Mouse (Mus musculus): ENCODE results near the gene Acacb. TPM values are rescaled to one million over a fixed set of nuclear protein-coding genes. Genes with fewer than 3 reads are reported as not detected.

Gene Acacb
- total RNA-seq, 2 experiments from 2014 or later, result 138 to 166 TPM

DNA sequence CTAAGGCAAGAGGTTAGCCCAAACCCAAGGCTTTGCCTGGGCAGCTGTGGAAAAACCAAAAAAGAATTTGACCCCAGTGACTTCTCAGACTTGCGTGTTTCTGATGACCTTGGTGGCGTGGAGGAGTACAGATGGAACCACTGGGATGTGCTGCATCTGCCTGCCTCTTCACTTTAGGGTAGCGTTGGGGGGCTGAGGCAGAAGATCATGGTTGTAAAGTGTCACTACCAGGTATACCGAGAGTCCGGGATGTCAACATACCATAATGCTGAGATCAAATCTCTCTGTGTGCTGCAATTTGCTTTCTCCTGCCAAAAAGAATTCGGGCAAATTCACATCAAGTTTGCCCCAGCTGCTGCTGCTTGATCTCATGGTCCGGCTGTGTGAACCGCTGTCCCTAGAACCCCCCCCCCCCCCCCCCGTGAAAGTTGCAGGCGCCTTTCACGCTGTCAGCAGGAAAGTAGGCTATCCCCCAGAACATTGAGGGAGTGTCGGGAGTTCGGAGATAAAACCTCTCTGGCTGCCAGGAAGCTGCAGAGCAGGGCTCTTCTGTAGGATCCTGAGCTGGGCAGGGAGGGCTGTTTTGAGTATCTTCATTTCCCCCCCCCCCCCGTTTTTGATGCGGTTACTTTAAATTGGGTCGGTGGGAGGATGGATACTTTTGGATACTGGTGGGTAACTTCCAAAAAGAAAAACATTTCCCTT, 27.7 kb downstream of the Acacb start:
- DNase-seq, result no peak
- intact Hi-C loops (cut with DNase I), result no loop called here

DNA sequence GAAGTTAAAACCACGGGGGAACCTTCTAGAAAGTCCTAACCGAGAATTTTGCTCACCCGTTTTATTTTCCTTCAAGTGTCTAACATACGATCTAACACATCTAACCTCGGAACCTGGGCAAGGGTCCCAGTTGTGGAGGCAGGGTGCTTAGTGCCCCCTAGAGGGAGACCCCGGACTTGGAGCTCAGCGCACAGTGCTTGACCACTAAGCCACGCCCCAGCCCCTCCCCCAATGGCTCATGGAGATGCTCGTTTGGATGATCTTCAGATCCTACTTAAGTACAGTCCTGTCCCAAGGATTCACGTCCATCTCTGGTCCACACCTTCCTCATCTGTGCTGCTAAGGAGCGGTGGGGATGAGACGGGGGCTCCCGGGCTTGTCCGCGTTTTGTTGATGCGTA, 28.3 kb downstream of the Acacb start:
- intact Hi-C loops (cut with DNase I), result no loop called here
- peak in 1 of 2 experiments; percentile 46 for DNase-seq

DNA sequence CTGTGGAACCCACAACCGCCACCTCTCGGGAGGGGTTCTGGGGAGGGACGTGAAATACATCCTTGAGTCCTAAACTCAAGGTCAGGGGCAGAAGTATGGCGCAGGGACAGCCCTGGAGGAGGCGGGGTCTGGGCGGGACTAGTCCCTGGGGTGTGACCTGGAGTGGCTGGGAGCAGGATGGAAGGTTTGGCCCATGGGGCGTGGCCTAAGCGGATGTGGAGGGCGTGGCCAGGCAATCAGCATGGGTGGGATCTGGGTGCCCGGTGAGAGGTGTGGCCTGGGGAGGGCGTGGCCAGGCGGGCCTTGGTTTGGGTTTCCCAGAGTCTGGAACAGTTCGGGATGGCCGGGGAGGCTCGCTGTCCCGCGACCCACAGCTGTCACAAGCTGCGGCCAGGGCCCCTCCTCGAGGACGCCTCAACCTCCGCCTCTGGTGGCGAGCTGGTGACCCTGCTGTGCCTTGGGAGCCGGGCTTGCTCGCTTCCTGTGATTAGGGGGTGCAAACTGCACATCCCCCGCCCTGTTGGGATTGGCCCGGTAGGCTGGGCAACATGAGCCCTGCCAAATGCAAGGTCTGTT, 29.3 kb downstream of the Acacb start:
- DNase-seq, result peak; percentile 93 to 98
- intact Hi-C loops (cut with DNase I), result no loop called here

DNA sequence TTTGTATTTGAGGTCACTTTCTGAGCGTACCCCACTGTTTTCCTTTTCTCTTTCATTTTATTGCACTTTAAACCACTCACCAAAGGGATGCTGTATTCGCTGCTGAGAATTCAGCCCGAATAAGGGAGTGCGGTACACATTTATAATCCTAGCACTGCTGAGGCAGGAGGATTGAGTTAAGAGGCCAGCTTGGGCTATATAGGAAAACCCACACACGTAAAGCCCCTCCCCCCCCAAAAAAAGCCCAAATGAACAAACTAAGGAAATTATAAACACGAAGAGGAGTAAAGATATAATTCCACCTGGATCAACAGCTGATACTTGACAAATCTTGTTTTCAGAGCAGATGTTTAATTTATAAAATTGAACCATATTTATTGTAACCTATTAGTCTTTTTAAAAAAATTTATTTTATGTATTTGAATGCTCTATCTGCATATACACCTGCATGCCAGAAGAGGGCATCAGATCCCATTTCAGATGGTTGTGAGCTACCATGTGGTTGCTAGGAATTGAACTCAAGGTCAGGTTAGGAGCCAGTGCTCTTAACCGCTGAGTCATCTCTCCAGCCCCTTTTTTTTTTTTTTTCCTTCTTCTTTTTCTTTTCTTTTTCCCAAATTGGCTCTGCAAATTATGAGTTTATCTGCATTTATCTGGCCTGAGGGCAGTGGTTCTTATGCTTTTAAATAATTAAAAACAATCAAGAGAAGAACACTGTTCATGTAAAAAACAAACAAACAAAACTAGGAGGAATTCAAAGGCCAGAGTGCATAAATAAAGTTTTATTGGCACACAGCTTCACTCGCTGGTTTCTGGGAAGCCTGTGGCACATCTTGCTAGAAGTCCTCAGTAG, 30.4 kb downstream of the Acacb start:
- intact Hi-C loops (cut with DNase I), result no loop called here
- no peak for DNase-seq

DNA sequence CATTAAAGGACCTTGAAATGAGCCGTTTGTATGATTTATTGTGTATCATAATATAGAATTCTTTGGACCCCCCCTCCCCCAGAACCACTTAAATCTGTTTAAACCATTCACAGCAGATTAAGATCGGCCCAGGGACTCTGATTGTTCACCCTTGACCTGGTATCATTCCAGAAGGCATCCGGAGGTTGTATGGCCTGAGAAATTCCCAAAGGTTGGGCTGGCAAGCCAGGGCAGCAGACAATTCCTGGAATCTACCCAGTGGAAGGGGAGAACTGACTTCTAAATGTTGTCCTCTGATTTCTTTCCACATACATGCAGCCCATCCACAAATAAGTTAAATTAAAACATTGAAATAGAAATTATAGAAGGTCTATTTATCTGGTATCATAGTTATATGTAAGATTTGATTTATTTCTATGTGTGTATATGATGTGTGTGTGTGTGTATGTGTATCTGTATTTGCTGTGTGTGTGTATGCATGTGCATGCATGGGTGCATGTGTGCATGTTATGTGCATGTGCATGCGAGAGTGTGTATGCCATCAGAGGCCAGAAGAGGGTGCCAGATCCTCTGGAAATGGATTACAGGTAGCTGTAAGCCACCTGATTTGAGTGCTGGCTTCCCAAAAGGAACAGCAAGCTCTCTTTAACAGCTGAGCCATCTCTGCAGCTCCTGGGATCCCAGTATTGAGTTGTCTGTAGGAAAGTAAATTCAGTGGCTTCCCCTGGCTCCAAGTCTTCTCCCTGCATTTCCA, 31.8 kb downstream of the Acacb start:
- DNase-seq, result no peak
- intact Hi-C loops (cut with DNase I), result loop anchor here (2.0 kb wide), 1 partner anchor 45 kb away; no protein-coding TSS in a partner anchor

DNA sequence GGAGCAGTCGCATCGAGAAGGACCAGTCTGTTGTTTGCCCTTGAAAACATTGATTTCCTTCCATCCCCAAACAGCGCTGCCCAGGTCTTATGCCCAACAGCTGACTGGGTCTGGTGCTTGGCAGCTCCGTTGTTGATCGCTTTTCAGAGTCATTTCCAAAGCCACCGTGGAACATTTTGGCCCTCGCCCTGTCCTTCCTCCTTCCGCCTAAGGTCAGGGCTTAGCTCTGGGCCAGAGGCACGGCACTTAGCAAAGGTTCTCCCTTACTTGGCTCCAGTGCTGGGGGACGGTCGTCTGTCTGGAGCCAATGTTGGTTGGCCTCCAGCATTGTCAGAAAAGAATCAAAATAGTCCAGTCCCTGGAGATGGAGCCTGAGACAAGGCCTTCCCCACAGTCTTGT, 33.2 kb downstream of the Acacb start:
- peak; percentile 52 to 71 for DNase-seq
- intact Hi-C loops (cut with DNase I), result loop anchor here (2.0 kb wide), 1 partner anchor 47 kb away; no protein-coding TSS in a partner anchor

DNA sequence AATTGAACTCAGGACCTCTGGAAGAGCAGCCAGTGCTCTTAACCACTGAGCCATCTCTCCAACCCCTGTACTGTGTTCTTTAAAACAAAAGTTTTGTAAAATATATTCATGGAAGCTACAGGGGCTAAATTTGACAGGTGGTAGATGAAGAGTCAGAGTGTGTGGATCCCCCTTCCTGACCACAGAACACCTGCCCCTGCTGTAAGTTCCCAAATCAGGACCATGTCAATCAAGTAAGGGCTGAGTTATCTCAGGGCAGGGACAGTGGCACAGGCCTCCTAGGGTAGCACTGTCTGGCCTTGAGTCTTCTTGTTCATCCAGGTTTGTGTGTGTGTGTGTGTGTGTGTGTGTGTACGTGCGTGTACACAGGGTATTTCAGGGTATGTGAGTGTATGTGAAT, 37.2 kb downstream of the Acacb start:
- intact Hi-C loops (cut with DNase I), result no loop called here
- no peak for DNase-seq

DNA sequence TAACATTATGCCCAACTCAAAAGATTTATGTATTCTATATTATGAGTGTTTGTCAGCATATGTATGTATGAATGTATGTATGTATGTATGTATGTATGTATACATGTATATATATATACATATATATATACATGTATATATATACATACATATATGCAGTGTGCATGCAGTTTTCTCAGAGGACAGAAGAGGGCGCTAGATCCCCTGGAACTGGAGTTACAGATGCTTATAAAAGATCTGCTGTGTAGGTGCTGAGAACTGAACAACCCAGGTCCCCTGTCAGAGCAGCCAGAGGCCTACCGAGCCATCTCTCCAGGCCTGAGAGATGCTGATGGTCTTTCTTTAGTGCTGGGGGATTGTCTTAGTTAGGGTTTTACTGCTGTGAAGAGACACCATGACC, 40.8 kb downstream of the Acacb start:
- DNase-seq, result no peak
- intact Hi-C loops (cut with DNase I), result no loop called here

DNA sequence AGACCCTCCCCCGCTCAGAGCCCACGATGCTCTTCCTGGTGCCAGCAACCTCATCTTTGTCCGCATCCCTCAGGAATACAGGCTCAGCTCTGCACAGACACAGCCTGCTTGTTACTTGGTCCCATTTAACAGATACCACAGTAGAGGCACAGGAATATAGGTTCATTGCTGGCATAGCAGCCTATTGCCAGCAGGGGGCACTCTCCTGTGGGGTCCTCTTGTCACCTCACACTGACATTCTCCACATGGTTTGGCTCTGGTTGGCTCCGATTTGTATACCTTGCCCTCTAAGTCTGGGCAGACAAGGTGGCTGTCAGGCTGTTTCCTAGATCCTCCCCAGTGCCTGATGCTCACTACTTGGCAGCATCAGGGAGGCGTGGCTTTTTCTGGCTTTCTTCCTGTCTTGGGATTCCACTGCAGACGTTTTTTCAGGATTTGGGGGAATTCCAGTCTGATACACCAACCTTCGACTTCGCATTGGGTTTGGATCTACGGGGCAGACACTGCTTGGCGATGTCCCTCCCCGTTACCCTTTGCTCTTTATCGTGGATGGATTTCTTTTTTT, 42.6 kb downstream of the Acacb start:
- no peak for DNase-seq
- intact Hi-C loops (cut with DNase I), result no loop called here

DNA sequence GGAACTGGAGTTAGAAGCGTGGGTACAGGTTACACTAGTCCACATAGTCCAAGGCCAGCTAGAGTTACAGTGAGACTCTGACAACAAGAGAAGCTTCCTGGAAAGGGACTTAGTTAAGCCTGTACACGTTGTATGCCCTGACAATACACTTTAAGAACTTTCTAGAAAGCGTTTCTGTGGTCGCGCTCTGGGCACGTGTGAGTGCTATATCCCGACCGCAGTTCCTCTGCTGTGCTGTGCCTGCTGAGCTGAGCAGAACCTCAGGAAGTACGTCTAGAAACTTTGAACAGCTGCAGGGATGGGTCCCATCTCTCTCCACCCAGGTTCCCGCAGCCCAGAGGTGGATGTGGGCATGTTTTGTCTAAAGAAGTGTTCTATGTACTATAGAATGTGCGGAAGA, 47.8 kb downstream of the Acacb start:
- DNase-seq, result no peak
- intact Hi-C loops (cut with DNase I), result no loop called here

DNA sequence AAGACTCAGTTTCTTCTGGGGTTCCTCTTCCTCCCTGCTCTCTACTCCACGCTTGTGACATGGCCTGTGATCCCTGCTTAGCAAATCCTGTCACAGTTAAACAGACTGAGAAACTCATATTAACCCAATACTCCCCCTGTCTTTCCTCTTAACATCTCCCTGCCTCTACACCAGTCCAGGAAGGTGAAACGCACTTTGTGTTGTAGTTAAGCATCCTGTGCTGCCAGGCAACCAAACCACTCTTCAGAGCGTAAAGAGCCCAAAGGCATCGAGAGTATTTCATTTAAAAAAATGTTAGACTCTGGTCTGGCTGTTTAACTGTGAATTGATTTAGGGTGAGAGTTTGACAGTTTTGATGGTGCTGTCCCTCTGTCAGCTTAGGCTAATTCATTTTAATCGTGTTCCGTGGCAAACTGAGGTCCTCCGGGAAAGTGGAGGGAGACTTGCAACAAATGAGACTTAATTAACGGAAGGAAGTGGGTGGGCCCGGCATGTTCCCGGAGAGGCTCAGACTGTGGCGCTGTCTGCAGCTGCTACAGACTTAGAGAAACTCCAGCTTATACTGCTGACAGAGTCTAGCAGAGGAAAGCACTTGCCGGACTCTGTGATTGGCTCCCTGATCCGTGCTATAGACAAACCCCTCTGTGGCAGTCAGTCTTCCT, 52.9 kb downstream of the Acacb start:
- no peak for DNase-seq
- intact Hi-C loops (cut with DNase I), result no loop called here

DNA sequence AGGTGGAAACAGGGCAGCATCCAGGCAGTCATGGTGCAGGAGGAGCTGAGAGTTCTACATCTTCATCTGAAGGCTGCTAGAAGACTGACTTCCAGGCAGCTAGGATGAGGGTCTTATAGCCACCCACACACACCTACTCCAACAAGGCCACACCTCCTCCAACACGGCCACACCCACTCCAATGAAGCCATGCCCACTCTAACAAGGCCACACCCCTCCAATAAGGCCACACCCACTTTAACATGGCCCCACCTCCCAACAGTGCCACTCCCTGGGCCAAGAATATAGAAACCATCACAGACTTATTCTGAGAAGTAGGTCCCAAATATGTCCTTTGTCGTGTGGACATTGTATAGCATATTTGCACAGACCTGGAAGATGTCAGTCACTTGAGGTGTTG, 59.8 kb downstream of the Acacb start:
- no peak for DNase-seq
- intact Hi-C loops (cut with DNase I), result no loop called here

DNA sequence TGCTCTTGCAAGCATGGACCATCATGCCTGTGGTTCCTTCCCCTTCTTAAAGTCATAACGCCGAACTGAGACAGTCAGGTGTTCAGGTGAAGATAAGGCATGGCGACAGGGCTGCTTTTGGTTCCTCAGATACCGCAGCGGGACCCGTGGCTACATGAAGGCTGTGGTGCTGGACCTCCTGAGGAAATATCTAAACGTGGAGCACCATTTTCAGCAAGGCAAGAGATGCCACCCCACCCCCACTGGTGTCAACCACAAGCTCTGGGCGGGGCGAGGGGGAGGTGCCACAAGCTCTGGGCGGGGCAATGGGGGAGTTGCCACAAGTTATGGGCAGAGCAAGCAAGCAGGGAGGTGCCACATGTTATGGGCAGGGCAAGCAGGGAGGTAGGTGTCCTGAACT, 66.8 kb downstream of the Acacb start:
- intact Hi-C loops (cut with DNase I), result no loop called here

DNA sequence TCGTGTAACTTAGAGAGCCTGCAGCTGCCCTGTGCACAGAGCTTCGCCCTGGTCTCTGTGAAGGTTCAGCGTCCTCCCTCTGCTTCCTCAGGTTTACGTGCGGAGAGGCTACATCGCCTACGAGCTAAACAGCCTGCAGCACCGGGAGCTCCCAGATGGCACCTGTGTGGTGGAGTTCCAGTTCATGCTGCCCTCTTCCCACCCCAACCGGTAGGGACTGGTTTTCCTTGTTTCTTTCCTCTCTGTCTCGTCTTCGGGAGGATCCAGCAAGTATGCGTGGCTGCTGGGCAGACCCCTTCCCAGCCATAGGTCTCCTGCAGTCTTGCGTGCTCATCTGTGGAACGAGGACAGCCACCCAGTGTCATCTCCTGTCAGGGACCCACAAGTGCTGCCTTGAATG, 72.4 kb downstream of the Acacb start:
- DNase-seq, result no peak
- intact Hi-C loops (cut with DNase I), result no loop called here

More for the DNA sequence above, 66.8 kb downstream of the Acacb start:
- no peak for DNase-seq

DNA sequence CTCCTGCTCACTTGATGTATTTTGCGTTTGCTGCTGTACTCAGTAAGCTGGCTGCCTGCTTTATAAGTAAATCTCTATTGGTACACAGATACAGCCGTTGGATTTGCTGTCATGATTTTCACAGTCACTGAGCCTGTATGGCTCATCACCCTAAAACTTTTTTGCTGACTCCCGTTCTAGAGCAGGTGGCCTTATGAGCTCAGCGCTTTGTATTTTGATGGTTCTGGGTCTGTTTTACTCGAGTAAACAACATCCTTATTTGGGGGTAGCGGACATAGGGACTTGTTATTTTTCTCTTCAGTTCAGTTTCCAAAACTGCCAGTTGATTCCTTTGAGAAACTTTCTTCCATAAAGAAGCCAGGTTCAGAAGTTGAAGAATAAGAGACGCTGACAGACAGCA, 79.7 kb downstream of the Acacb start:
- intact Hi-C loops (cut with DNase I), result no loop called here
- DNase-seq, result no peak

DNA sequence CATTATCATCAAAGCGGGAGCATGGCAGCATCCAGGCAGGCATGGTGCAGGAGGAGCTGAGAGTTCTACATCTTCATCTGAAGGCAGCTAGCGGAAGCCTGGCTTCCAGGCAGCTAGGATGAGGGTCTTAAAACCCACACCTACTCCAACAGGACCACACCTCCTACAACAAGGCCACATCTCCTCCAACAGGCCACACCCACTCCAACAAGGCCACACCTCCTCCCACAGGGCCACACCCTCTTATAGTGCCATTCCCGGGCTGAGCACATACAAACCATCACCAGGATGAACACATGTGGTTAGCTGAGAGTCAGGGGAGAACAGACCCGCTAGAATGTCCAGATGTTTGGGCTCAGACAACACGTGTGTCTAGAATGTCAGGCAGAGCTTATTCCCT, 82.6 kb downstream of the Acacb start:
- DNase-seq, result no peak
- intact Hi-C loops (cut with DNase I), result no loop called here

DNA sequence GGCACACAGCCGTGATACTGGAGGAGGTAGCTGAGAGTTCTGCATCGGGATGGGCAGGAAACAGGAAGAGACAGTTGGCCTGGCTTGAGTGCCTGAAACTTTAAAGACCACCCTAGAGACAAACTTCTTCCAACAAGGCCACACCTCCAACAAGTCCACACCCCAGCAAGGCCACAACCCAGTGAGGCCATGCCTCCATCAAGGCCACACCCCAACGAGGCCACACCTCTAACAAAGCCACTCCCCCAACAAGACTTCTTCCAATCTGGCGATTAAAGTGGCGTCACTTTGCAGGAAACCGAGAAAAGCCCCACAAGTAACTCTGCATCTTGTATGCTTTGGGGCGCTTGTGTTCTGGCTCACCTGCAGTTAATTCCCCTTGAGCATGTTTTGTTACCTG, 92.6 kb downstream of the Acacb start:
- no peak for DNase-seq
- intact Hi-C loops (cut with DNase I), result no loop called here

DNA sequence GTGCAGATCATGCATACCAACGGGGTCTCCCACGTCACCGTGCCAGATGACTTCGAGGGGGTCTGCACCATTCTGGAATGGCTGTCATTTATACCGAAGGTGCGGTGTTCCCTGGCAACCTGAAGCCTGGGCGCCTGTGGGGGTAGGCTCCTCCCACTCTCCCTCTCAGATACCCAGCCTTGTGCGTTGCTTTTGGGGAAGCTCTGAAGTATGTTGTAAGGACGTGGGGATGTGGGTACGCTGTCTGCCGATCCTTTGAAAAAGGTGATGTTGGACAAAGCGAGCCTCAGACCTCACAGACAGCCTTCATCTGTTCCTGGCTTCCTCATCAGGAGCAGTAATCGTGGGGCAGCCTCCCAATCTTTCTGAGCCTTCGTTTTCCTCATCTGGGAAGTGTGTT, 93.4 kb downstream of the Acacb start:
- DNase-seq, result no peak
- intact Hi-C loops (cut with DNase I), result no loop called here

DNA sequence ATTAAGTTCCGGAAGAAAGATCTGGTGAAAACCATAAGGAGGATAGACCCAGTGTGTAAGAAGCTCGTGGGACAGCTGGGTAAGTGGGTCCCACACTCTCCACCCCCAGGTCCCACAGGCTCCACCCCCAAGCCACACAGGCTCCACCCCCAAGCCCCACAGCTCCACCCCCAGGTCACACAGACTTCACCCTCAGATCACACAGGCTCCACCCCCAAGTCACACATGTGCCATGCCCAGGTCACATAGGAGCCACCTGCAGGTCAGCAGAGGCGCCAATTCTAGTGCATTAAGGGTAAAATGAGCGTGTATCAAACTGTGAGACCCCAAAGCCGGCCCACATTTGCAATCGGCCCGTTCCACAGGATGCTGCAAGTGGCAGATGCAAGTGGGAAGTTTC, 100.1 kb downstream of the Acacb start:
- intact Hi-C loops (cut with DNase I), result no loop called here
- no peak for DNase-seq

DNA sequence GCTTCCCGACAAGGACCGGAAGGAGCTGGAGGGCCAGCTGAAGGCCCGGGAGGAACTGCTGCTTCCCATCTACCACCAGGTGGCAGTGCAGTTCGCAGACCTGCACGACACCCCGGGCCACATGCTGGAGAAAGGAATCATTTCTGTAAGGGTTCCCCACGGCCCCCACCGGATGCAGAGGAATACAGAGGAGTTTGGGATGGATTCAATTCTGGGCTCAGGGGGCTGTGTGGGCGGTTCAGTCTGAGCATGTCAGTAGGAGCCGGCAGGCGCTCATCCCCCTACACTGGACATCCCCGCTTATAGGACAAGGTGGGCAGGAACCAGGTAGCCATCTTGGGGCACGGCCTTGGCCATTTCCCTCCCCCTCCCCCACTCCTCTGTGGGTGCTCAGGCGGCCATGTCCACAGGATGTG, 101.8 kb downstream of the Acacb start:
- peak; percentile 51 to 55 for DNase-seq
- intact Hi-C loops (cut with DNase I), result loop anchor here (1.0 kb wide), 1 partner anchor 61 kb away; no protein-coding TSS in a partner anchor
